Mouse (Mus musculus) limb, embryonic 14.5 days (tissue): ENCODE results near the gene Rfx4. TPM values are rescaled to one million over a fixed set of nuclear protein-coding genes. Genes with fewer than 3 reads are reported as not detected.
A peak's percentile ranks its signal among the peaks of the same experiment; 100 is the strongest.

Experiments
- ATAC-seq: fragments of 200-750 bp; cut with Nextera tagmentation; 2 replicates; pipeline ENCODE4 v1.8.0; 2017; ENCODE audit warnings: low read depth, moderate number of reproducible peaks, moderate TSS enrichment; ENCODE audit not compliant: low FRiP score
- DNase-seq: peaks from one replicate; pipeline ENCODE4 v3.0.0-alpha.2; 2015; ENCODE audit warnings: low spot score
- H3K27ac ChIP-seq: fragments of 300-500 bp; sonication (generic); replicated peaks from 2 replicates; pipeline ENCODE4 v1.5.1; 2014; ENCODE audit warnings: low read depth, mild to moderate bottlenecking, low read length, moderate library complexity, mixed read lengths
- H3K27me3 ChIP-seq: fragments of 300-500 bp; sonication (generic); 2 replicates; pipeline ENCODE4 v1.6.1; 2014; ENCODE audit warnings: low read length, mixed read lengths; ENCODE audit not compliant: control insufficient read depth, insufficient read depth
- H3K36me3 ChIP-seq: fragments of 300-500 bp; sonication (generic); 2 replicates; pipeline ENCODE4 v1.6.1; 2014; ENCODE audit warnings: mild to moderate bottlenecking, low read length, moderate library complexity, mixed read lengths; ENCODE audit not compliant: control insufficient read depth, insufficient read depth
- H3K4me1 ChIP-seq: fragments of 300-500 bp; sonication (generic); 2 replicates; pipeline ENCODE4 v1.6.1; 2014; ENCODE audit warnings: antibody characterized with exemption, low read length, mixed read lengths; ENCODE audit not compliant: control insufficient read depth, insufficient read depth
- H3K4me2 ChIP-seq: fragments of 300-500 bp; sonication (generic); replicated peaks from 2 replicates; pipeline ENCODE4 v1.6.1; 2014; ENCODE audit warnings: low read depth, mild to moderate bottlenecking, low read length, moderate library complexity; ENCODE audit not compliant: severe bottlenecking
- H3K4me3 ChIP-seq: fragments of 300-500 bp; sonication (generic); replicated peaks from 2 replicates; pipeline ENCODE4 v1.5.1; 2014; ENCODE audit warnings: low read length
- H3K9ac ChIP-seq: fragments of 300-500 bp; sonication (generic); 2 replicates; pipeline ENCODE4 v1.6.1; 2014; ENCODE audit warnings: mild to moderate bottlenecking, low read depth, low read length, moderate library complexity; ENCODE audit not compliant: severe bottlenecking
- H3K9me3 ChIP-seq: fragments of 300-500 bp; sonication (generic); 2 replicates; pipeline ENCODE4 v1.6.1; 2016; ENCODE audit warnings: low read length; ENCODE audit not compliant: control insufficient read depth
- POLR2A ChIP-seq: fragments of 200-500 bp; IDR thresholded peaks from 2 replicates; pipeline ENCODE4 v1.8.0; 2012; ENCODE audit warnings: inconsistent platforms, mild to moderate bottlenecking, moderate library complexity, borderline replicate concordance; ENCODE audit not compliant: insufficient read depth, insufficient read length; ENCODE audit errors: extremely low read depth
- WGBS: fragments of 180-500 bp; shearing (Covaris S2); extraction: QIAGEN DNeasy Blood & Tissue Kit; methylation state at CpG from one replicate; pipeline ENCODE4 v1.1.7; 2014; 5-methylcytosine and 5-hydroxymethylcytosine counted together
- polyA plus RNA-seq, 2 experiments: library from polyadenylated mRNA; depleted of rRNA in 1 of 2; stranded (reverse) in 1 of 2; unstranded in 1 of 2; fragments of >200 nt; fragmentation: Nextera tagmentation in 1 of 2; extraction: Ambion mirVana in 1 of 2; gene quantifications; 2 replicates each; pipeline versions ENCODE4 v1.2.1 to v1.2.3; 2012 to 2014

Rfx4 gene
- polyA plus RNA-seq, 2 experiments: 0.12 to 0.41 TPM

DNA sequence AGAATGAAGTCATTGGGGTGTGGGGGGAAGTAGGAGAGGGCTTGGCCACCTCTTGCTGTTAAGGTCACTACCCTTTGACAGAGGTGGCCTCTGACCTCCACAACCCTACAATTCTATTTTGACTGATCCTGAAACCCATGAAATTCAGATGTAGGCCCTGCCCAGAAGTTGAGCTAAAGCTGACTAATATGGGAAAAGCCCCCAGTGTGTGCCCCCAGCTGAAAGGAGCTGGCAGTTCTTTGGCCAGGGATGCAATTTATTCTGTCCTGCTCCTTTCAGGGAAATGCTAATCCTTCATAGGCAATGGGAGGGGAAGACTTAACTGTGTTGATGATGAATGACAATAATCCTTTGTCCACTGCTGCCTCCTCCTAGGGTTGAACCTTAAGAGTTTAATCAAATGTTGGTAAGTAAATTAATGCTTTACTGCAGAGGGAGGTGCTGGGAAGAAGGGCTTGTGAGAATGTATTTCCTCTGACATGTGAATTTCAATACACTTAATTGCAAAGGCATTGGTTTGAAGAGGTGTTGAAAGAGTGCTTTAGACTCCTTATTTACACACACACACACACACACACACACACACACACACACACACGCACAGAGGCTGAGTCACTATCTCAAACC lies 155.0 kb downstream of the Rfx4 start:
- WGBS: 78% methylated on average over 1 of the region's 1 CpGs
- Histone ChIP-seq H3K4me1 (no peaks in the 10 kb centered on the region), H3K4me3 (no peak overlapping the region), H3K9ac (no peak overlapping the region), H3K27ac (no peak overlapping the region), H3K27me3 (no peaks in the 10 kb centered on the region), H3K36me3 (no peaks in the 10 kb centered on the region), H3K9me3 (no peaks in the 10 kb centered on the region), H3K4me2 (no peak overlapping the region)
- TF ChIP-seq POLR2A: no peak
- DNase-seq (no peak), ATAC-seq (no peak)

GRCm38 (mm10) chr10:84913148-84913547 lies 157.3 kb downstream of the Rfx4 start:
- 83% methylated on average over 1 of the region's 1 CpGs for WGBS
- no peak for ATAC-seq
- no peak for TF ChIP-seq POLR2A

GRCm38 (mm10) chr10:84915476-84915875 lies 159.6 kb downstream of the Rfx4 start:
- Histone ChIP-seq H3K4me2 (no peak overlapping the region), H3K9ac (no peak overlapping the region), H3K27me3 (no peaks in the 10 kb centered on the region), H3K4me3 (no peak overlapping the region), H3K4me1 (peaks cover 14% of the 10 kb centered on the region), H3K27ac (no peak overlapping the region), H3K9me3 (no peaks in the 10 kb centered on the region), H3K36me3 (no peaks in the 10 kb centered on the region)
- no peak for TF ChIP-seq POLR2A
- ATAC-seq (no peak), DNase-seq (no peak)
- 81% methylated on average over 6 of the region's 6 CpGs for WGBS

More at GRCm38 (mm10) chr10:84913148-84913547, 157.3 kb downstream of the Rfx4 start:
- H3K27me3 ChIP-seq: no peaks in the 10 kb centered on the region
- no peak overlapping the region for H3K4me3 ChIP-seq
- H3K9ac ChIP-seq: no peak overlapping the region
- H3K9me3 ChIP-seq: no peaks in the 10 kb centered on the region
- H3K4me2 ChIP-seq: no peak overlapping the region
- H3K27ac ChIP-seq: no peak overlapping the region
- H3K36me3 ChIP-seq: no peaks in the 10 kb centered on the region
- no peak for DNase-seq
- peaks cover 3% of the 10 kb centered on the region for H3K4me1 ChIP-seq

DNA sequence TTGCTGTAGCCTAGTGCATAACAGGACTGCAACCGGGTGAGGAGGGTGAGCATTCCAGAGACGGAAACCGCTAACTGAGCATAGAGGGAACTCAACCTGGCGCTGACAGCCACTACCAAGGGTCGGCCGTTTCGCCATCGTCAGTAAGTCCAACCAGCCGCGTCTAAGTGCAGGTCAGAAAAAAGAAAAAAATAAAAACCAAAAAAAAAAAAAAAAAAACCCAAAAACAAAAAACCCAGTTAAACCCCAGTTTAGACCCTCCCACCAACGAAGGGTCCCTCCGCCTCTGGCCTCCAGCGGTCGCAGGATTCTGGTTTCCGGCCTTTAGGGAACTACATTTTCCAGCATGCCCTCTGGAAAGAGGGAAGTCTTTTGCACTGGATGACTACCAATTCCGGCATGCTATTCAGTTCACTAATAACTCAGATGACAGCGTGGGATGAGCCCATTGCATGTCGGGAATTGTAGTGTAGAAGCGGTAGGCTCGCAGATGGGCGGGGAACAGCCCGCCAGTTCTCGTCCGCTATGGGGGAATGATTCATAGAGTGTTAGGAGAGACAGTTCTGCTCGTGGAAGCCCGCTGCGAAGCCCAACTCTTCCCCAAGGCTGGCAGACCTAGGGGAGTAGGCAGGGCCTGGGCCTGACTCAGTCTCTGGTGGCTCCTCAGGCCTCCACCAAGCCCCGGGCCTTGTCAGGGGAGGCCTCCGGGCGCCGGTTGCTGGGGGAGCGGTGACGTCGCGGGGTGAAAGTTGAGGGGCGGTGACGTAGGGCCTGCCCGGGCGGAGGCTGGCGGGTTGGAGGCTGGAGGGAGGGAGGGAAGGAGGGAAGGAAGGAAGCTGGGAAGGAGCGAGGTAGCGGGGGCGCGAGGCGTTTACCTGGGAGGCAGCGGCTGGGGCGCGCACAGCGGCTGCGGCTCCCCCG lies 161.2 kb downstream of the Rfx4 start, which contains the start of gene Ric8b:
Gene Ric8b (plus strand): TSS at position 807 of the 921 bp plus-strand sequence.
- under 1% methylated on average over 48 of the region's 51 CpGs for WGBS
- peak; percentile 98 for ATAC-seq
- H3K27me3 ChIP-seq: no peaks in the 10 kb centered on the region
- H3K4me2 ChIP-seq: peak within 1 kb of the TSS; percentile 78
- H3K36me3 ChIP-seq: no peaks in the 10 kb centered on the region
- DNase-seq: peak; percentile 100
- peak within 1 kb of the TSS; percentile 89 for H3K9ac ChIP-seq
- TF ChIP-seq POLR2A: 0 out of 2 replicates have a peak, but pooled peaks have one; percentile 72
- peaks cover 14% of the 10 kb centered on the region for H3K4me1 ChIP-seq
- H3K4me3 ChIP-seq: peak within 1 kb of the TSS; percentile 87
- peak within 1 kb of the TSS; percentile 98 for H3K27ac ChIP-seq
- no peaks in the 10 kb centered on the region for H3K9me3 ChIP-seq

DNA sequence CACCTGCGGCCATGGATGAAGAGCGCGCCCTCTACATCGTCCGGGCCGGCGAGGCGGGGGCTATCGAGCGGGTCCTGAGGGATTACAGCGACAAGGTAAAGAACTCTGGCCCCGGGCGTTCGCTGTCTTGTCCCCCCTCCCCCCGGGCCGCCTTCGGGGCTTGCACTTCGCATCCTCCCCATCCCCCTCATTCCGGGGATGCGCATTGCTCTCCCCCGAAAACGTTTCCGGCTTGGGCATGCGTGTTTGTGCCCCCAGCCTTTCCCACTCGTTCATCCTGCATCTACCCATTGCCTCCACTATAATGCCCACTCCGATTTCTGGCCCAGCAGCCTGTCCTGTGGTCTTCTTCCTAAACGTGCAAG lies 161.9 kb downstream of the Rfx4 start:
- ATAC-seq: no peak
- peak overlapping the region; percentile 87 for H3K4me3 ChIP-seq
- no peak for TF ChIP-seq POLR2A
- H3K9me3 ChIP-seq: no peaks in the 10 kb centered on the region
- peak overlapping the region; percentile 78 for H3K4me2 ChIP-seq
- peak overlapping the region; percentile 89 for H3K9ac ChIP-seq
- DNase-seq: peak; percentile 18
- peak overlapping the region; percentile 98 for H3K27ac ChIP-seq
- no peaks in the 10 kb centered on the region for H3K27me3 ChIP-seq
- no peaks in the 10 kb centered on the region for H3K36me3 ChIP-seq
- H3K4me1 ChIP-seq: peaks cover 14% of the 10 kb centered on the region
- 0% methylated on average over 11 of the region's 27 CpGs for WGBS
